Mouse (Mus musculus) myocyte (in vitro differentiated cells): Measurements from ENCODE around the gene Psmb1. TPM values are rescaled to one million over a fixed set of nuclear protein-coding genes. Genes with fewer than 3 reads are reported as not detected.
A peak's percentile ranks its signal among the peaks of the same experiment; 100 is the strongest.

ENCODE experiments used
- H3K27me3 ChIP-seq: one replicate; pipeline ENCODE4 v1.6.1; 2011; ENCODE audit not compliant: control insufficient read depth, insufficient read depth, insufficient read length
- H3K36me3 ChIP-seq: one replicate; pipeline ENCODE4 v1.6.1; 2011; ENCODE audit not compliant: control insufficient read depth, insufficient read depth
- H3K4me2 ChIP-seq: one replicate; pipeline ENCODE4 v1.6.1; 2011; ENCODE audit warnings: low read depth, control low read depth
- H3K4me3 ChIP-seq: one replicate; pipeline ENCODE4 v1.5.1; 2011; ENCODE audit warnings: mild to moderate bottlenecking, control low read depth, moderate library complexity
- H3K79me2 ChIP-seq: one replicate; pipeline ENCODE4 v1.6.1; 2011; ENCODE audit not compliant: control insufficient read depth, insufficient read depth
- H3ac ChIP-seq: one replicate; pipeline ENCODE4 v1.6.1; 2011; ENCODE audit not compliant: control insufficient read depth, insufficient read length
- CEBPB ChIP-seq: IDR thresholded peaks from 2 replicates; pipeline ENCODE4 v1.6.1; 2011; ENCODE audit warnings: mild to moderate bottlenecking, moderate library complexity; ENCODE audit not compliant: poor library complexity, insufficient read depth, severe bottlenecking
- E2F4 ChIP-seq: IDR thresholded peaks from one replicate; pipeline ENCODE4 v1.6.1; 2011; ENCODE audit warnings: mild to moderate bottlenecking, control low read depth, moderate library complexity; ENCODE audit not compliant: insufficient read depth
- MAX ChIP-seq: IDR thresholded peaks from one replicate; pipeline ENCODE4 v1.6.1; 2011; ENCODE audit warnings: low read depth, mild to moderate bottlenecking, control low read depth
- MYOD1 ChIP-seq, 3 experiments: IDR thresholded peaks; one replicate each; pipeline ENCODE4 v1.6.1; 2011; ENCODE audit warnings: control low read depth in 2 of 3, low read depth in 2 of 3, mild to moderate bottlenecking in 2 of 3, moderate library complexity in 1 of 3; ENCODE audit not compliant: insufficient read length in 2 of 3, control insufficient read depth in 1 of 3
- MYOG ChIP-seq, 3 experiments: IDR thresholded peaks; one replicate each; pipeline ENCODE4 v1.6.1; 2011; ENCODE audit warnings: control low read depth in 2 of 3, low read depth in 2 of 3, mild to moderate bottlenecking in 2 of 3; ENCODE audit not compliant: insufficient read length in 2 of 3, control insufficient read depth in 1 of 3, insufficient read depth in 1 of 3
- POLR2A ChIP-seq: IDR thresholded peaks from one replicate; pipeline ENCODE4 v1.6.1; 2011; ENCODE audit warnings: low read depth, mild to moderate bottlenecking, control low read depth, moderate library complexity; ENCODE audit not compliant: insufficient read length
- POLR2AphosphoS2 ChIP-seq: IDR thresholded peaks from one replicate; pipeline ENCODE4 v1.6.1; 2011; ENCODE audit warnings: low read depth, control low read depth; ENCODE audit not compliant: insufficient read length
- REST ChIP-seq: IDR thresholded peaks from one replicate; pipeline ENCODE4 v1.6.1; 2011; ENCODE audit warnings: mild to moderate bottlenecking, control low read depth, moderate library complexity; ENCODE audit not compliant: insufficient read depth, insufficient read length
- SRF ChIP-seq: IDR thresholded peaks from one replicate; pipeline ENCODE4 v1.6.1; 2011; ENCODE audit warnings: low read depth; ENCODE audit not compliant: control insufficient read depth, insufficient read length
- TCF12 ChIP-seq: IDR thresholded peaks from one replicate; pipeline ENCODE4 v1.6.1; 2011; ENCODE audit warnings: mild to moderate bottlenecking, control low read depth; ENCODE audit not compliant: poor library complexity, insufficient read depth, severe bottlenecking
- TCF3 ChIP-seq: IDR thresholded peaks from one replicate; pipeline ENCODE4 v1.6.1; 2011; ENCODE audit warnings: low read depth, control low read depth; ENCODE audit not compliant: insufficient read length
- USF1 ChIP-seq: IDR thresholded peaks from one replicate; pipeline ENCODE4 v1.6.1; 2011; ENCODE audit warnings: low read depth, mild to moderate bottlenecking, control low read depth, moderate library complexity
- polyA plus RNA-seq: library from polyadenylated mRNA; unstranded; fragments of >200 nt; fragmentation: generic; extraction: Trizol; gene quantifications from one replicate; pipeline ENCODE4 v1.2.1, GENCODE M21; 2012; ENCODE audit warnings: missing spikeins

Psmb1 gene
- polyA plus RNA-seq, 1 experiment, result 220 TPM

DNA sequence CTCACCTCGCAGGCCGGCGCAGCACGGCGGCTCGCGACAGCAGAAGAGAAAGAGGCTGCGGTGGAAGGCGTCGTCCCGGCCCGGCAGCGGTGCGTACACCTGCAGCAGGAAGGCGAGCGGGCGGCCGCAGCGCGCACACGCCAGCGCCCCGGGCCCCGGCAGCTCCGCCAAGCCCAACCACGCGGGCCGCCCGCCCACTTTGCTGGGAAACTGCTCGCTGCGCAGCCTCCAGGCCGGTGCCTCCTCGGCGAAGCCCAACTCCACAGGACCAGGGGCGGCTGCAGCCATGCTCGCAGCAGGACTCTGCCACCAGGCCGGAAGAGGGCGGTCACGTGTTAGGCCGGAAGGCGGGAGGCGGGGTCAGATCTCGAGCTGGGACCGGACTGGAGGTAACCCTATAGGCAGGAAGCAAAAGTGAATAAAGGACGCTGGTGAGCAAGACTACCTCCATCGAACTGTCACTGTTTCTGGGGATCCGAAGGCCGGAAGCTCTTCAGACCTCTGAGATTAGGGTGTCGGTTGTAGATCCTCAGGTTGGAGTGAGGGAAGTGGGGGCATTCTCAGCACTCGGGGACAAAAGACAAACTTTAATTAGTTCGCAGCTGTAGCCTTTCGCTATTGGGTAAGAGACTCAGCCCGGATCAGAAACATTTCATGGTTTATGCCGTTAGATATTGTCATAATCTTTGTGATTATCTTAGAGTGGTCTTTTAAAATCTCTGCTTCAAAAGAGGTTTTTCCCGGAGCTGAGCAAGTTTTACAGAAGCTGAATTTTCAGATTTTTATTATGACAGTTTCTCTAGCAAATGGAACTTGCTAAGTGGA lies 27.6 kb upstream of the Psmb1 start, which contains the start of gene Pdcd2:
Pdcd2 (minus strand) TSS at position 316 of the 825 bp plus-strand sequence.
- H3K27me3 ChIP-seq, result no peaks in the 10 kb centered on the region
- H3K4me2 ChIP-seq, result peak within 1 kb of the TSS; percentile 88
- H3ac ChIP-seq, result peak within 1 kb of the TSS; percentile 27
- TF ChIP-seq MYOD1 (IDR thresholded peaks at IDR 0.05; ENCODE audit: control insufficient read depth in 1 of 3, insufficient read length in 2 of 3, low read depth in 2 of 3) (no peak), TCF3 (no peak), REST (no peak), POLR2A (peak; percentile 97), MAX (no peak), TCF12 (no peak), USF1 (peak; percentile 93), MYOG (IDR thresholded peaks at IDR 0.05; ENCODE audit: control insufficient read depth in 1 of 3, insufficient read depth in 1 of 3, insufficient read length in 2 of 3, low read depth in 2 of 3) (peak in 1 of 3 experiments; percentile 33), CEBPB (no peak), SRF (no peak), POLR2AphosphoS2 (peak; percentile 91)
- peaks cover 28% of the 10 kb centered on the region for H3K36me3 ChIP-seq
- H3K79me2 ChIP-seq, result peaks cover 5% of the 10 kb centered on the region
- peak within 1 kb of the TSS; percentile 48 for H3K4me3 ChIP-seq

DNA sequence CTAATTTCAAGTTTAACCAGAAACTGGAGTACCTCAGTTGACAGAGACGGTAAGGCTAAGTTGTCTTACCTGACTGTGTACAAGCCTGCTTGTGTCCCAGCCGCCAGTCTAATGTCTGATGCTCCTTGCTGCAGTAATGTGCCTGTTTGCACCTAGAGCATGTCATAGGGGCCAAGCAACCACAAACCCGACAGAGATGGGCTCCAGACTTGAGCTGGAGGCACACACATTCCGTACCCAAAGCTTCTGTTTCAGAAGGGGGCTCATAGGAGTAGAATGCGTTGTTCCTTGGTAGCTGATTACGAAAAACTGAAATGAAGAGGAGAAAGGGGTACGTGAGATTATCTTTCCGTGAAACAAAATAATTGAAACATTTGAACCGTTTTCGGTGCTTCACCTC lies 26.8 kb upstream of the Psmb1 start:
- Histone ChIP-seq H3K4me2 (peak overlapping the region; percentile 87), H3K36me3 (peaks cover 37% of the 10 kb centered on the region), H3ac (peak overlapping the region; percentile 27), H3K4me3 (peak overlapping the region; percentile 48), H3K27me3 (no peaks in the 10 kb centered on the region), H3K79me2 (peaks cover 5% of the 10 kb centered on the region)
- TF ChIP-seq POLR2AphosphoS2 (peak; percentile 58), TCF12 (no peak)

DNA sequence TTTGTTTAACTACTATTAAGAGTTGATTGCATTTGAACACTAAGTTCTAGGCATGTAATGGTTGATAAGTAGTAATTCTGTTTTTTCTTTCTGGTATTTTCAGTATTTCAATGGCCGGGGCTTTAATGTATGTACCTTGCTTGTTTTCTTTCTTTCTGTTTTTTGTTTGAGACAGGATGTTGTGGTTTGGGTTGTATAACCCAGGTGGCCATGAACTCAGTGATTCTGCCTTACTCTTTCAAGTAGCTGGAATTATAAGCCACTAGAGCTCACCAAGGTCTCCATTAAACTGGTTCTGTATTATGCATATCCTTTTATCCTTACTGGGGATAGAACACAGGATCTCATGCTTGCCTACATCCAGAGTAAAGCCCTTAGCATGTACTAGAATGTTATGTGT lies 19.2 kb upstream of the Psmb1 start:
- Histone ChIP-seq H3K79me2 (no peaks in the 10 kb centered on the region), H3K4me3 (no peak overlapping the region), H3ac (no peak overlapping the region), H3K4me2 (no peak overlapping the region), H3K36me3 (peaks cover 86% of the 10 kb centered on the region), H3K27me3 (no peaks in the 10 kb centered on the region)
- no peak for TF ChIP-seq CEBPB
- TF ChIP-seq POLR2A, result no peak
- TF ChIP-seq REST, result no peak
- no peak for TF ChIP-seq TCF12
- no peak for TF ChIP-seq E2F4
- no peak for TF ChIP-seq POLR2AphosphoS2
- no peak for TF ChIP-seq USF1
- no peak for TF ChIP-seq MYOD1 (IDR thresholded peaks at IDR 0.05; ENCODE audit: control insufficient read depth in 1 of 3, insufficient read length in 2 of 3, low read depth in 2 of 3)

DNA sequence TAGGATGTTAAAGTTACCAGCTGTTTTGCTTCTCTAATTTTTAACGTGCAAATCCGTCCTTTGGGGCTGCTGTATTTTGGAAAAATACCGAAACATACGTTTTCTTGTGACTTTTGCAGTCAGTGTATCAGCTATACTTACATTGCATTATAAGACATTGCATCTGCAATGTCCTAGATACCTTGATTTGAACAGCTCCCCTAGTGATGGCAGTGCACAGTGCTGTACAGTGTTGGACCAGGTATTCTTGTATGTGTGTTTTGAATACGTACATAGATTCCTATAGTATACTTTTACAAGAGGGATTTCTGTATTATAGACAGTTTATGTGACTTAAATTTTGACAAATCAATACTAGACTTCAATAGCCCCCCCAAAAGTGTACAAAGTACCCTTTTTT lies 18.6 kb upstream of the Psmb1 start:
- Histone ChIP-seq H3K4me2 (no peak overlapping the region), H3K27me3 (no peaks in the 10 kb centered on the region), H3K36me3 (peaks cover 86% of the 10 kb centered on the region), H3K79me2 (peaks cover 5% of the 10 kb centered on the region), H3ac (no peak overlapping the region), H3K4me3 (no peak overlapping the region)
- TF ChIP-seq USF1 (no peak), CEBPB (no peak), MYOG (IDR thresholded peaks at IDR 0.05; ENCODE audit: control insufficient read depth in 1 of 3, insufficient read depth in 1 of 3, insufficient read length in 2 of 3, low read depth in 2 of 3) (no peak), POLR2AphosphoS2 (no peak), E2F4 (no peak), SRF (no peak), POLR2A (no peak), MYOD1 (IDR thresholded peaks at IDR 0.05; ENCODE audit: control insufficient read depth in 1 of 3, insufficient read length in 2 of 3, low read depth in 2 of 3) (no peak), TCF12 (no peak), MAX (no peak), REST (no peak), TCF3 (no peak)

DNA sequence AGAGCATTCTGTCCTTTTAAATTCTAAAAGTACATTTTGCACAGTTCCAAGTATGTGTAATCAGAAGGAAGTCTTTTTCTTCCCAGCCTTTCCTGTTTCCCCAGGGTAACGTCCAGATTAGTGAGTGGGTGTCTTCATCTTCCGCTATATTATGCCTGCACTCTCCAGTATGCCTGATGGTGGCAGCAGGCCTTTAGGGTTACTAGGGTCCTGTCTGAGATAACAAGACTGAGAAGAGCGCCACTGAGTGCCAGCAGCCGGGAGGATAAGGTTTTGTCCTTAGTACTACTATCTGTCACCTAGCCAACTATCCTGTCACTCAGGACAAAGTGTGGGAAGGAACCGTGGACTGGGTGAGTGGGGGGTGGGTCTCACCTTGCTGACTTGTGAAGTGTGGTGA lies 18.2 kb upstream of the Psmb1 start:
- Histone ChIP-seq H3K4me3 (no peak overlapping the region), H3K4me2 (no peak overlapping the region), H3K79me2 (peaks cover 9% of the 10 kb centered on the region), H3K27me3 (no peaks in the 10 kb centered on the region), H3ac (no peak overlapping the region), H3K36me3 (peaks cover 87% of the 10 kb centered on the region)
- TF ChIP-seq CEBPB, result no peak
